Mouse (Mus musculus): Measurements from ENCODE around the gene Rab24.

DNA sequence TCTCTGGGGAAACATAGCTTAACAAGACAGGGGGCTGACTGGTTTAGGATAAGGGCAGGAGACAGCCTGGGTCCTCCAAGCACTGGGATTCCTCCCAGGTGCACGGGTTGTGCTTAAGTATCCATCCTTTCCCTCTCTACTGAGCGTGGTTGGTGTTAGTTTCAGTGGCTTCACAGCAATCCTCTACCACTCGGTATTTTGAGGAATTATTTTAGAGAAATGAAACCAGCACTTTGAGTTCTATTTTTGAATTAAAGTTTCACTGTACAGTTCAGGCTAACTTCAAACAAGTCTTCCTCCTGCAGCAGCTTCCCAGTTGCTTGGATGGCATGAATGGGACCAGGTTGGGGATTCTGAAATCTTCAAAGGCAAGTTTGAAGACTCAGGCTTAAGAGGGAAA is 3.4 kb downstream of the Rab24 start:
- TF ChIP-seq CTCF (IDR thresholded peaks at IDR 0.05) (no peak), EP300 (IDR thresholded peaks at IDR 0.05) (no peak)

Data from lung, postnatal 0 days (tissue).